Mouse (Mus musculus): Measurements from ENCODE around the gene Ing2.

Ing2 gene

GRCm38 (mm10) chr8:47674140-47674776 lies 1.1 kb downstream of the Ing2 start:
- DNase-seq, result no peak

- DNase-seq, result peak; percentile 89
These were observed 1.8 kb downstream of the Ing2 start for GRCm38 (mm10) chr8:47673317-47674139.

- DNase-seq, result no peak
These were observed 11.0 kb downstream of the Ing2 start for GRCm38 (mm10) chr8:47664231-47664785.

- DNase-seq, result no peak
These were observed 12.2 kb downstream of the Ing2 start for GRCm38 (mm10) chr8:47663201-47663600.

- DNase-seq, result no peak
These were observed 12.6 kb downstream of the Ing2 start for GRCm38 (mm10) chr8:47662716-47663115.

GRCm38 (mm10) chr8:47660394-47660793 lies 15.0 kb downstream of the Ing2 start:
- no peak for DNase-seq

- no peak for DNase-seq
These were observed 15.9 kb downstream of the Ing2 start for GRCm38 (mm10) chr8:47659463-47659862.

- DNase-seq, result no peak
These were observed 20.9 kb downstream of the Ing2 start for GRCm38 (mm10) chr8:47654406-47654805.

GRCm38 (mm10) chr8:47652737-47653076 lies 22.6 kb downstream of the Ing2 start:
- DNase-seq, result no peak

- no peak for DNase-seq
These were observed 23.2 kb downstream of the Ing2 start for GRCm38 (mm10) chr8:47651913-47652736.

- DNase-seq, result no peak
These were observed 24.5 kb downstream of the Ing2 start for GRCm38 (mm10) chr8:47650853-47651252.

- no peak for DNase-seq
These were observed 25.8 kb downstream of the Ing2 start for GRCm38 (mm10) chr8:47649551-47649950.

GRCm38 (mm10) chr8:47642514-47643064 lies 32.8 kb downstream of the Ing2 start:
- no peak for DNase-seq

GRCm38 (mm10) chr8:47637152-47637551 lies 38.2 kb downstream of the Ing2 start:
- DNase-seq, result no peak

GRCm38 (mm10) chr8:47636032-47636431 lies 39.3 kb downstream of the Ing2 start:
- no peak for DNase-seq

- DNase-seq, result no peak
These were observed 40.5 kb downstream of the Ing2 start for GRCm38 (mm10) chr8:47634791-47635341.

- DNase-seq, result no peak
These were observed 54.2 kb downstream of the Ing2 start for GRCm38 (mm10) chr8:47621144-47621543.

Data from cerebellum, adult 8-10 months (tissue).